Mouse (Mus musculus) liver, adult 2 months (tissue): Measurements from ENCODE around the gene Med29.

Experiments used
- CTCF ChIP-seq: fragments of 200-500 bp; IDR thresholded peaks from 2 replicates; pipeline ENCODE4 v1.5.1; 2011; ENCODE audit warnings: low read depth, low read length, control low read depth
- POLR2A ChIP-seq: fragments of 200-500 bp; IDR thresholded peaks from 2 replicates; pipeline ENCODE4 v1.6.1; 2011; ENCODE audit warnings: low read length, control low read depth; ENCODE audit not compliant: insufficient read depth; ENCODE audit errors: extremely low read depth

GRCm38 (mm10) chr7:28348601-28349000, 43.9 kb downstream of the Med29 start:
- no peak for TF ChIP-seq POLR2A
- no peak for TF ChIP-seq CTCF
